Mouse (Mus musculus): ENCODE measurements around the gene Phactr3. TPM values are rescaled to one million over a fixed set of nuclear protein-coding genes. Genes with fewer than 3 reads are reported as not detected.

Gene Phactr3
- total and polyA plus RNA-seq, 3 experiments: not detected

DNA sequence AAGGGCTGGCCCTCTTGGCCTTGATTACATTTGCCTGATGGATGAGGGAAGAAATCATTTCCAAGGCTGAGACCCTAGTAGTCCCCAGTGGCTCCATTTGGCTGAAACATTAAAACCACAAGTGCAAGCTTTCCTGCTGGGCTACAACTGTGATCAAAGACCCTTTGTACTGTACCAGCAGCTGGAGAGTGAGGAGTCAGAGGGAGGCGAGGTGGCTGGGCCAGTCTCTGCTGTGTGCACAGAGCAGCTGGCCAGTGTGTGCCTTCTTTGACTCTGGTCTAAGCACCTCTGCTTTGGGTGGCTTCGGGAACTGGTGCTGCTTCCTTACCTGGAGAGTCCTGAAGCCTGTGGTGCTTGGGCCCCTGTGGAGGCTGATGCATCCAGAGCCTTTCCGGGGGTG lies 122.6 kb downstream of the Phactr3 start:
- no peak for DNase-seq (ENCODE audit: low read depth, low spot score)
- H3K9ac ChIP-seq (ENCODE audit: control insufficient read depth, low read depth, low read length, poor library complexity, severe bottlenecking): no peak overlapping the region
- H3K36me3 ChIP-seq (ENCODE audit: control insufficient read depth in 1 of 2, insufficient read depth in 2 of 2, low read length in 2 of 2): no peaks in the 10 kb centered on the region
- H3K4me1 ChIP-seq (ENCODE audit: control insufficient read depth in 1 of 2, insufficient read depth in 2 of 2, low read length in 2 of 2): no peaks in the 10 kb centered on the region
- no peaks in the 10 kb centered on the region for H3K79me2 ChIP-seq (ENCODE audit: control insufficient read depth, insufficient read depth, low read length, poor library complexity)
- H3K9me3 ChIP-seq (replicated peaks; ENCODE audit: insufficient read depth, low read length): no peaks in the 10 kb centered on the region
- no peak for TF ChIP-seq E2F4 (IDR thresholded peaks at IDR 0.05; ENCODE audit: borderline replicate concordance, low read depth, low read length)
- no peak for TF ChIP-seq TBP (IDR thresholded peaks at IDR 0.05; ENCODE audit: low read depth, low read length)
- TF ChIP-seq ZNF384 (IDR thresholded peaks at IDR 0.05; ENCODE audit: low read depth, low read length): no peak
- no peak for TF ChIP-seq MYB (IDR thresholded peaks at IDR 0.05; ENCODE audit: low read depth, low read length)
- no peak for TF ChIP-seq CHD2 (IDR thresholded peaks at IDR 0.05; ENCODE audit: low read length)
- TF ChIP-seq MYC (IDR thresholded peaks at IDR 0.05; ENCODE audit: low read depth, low read length): no peak
- TF ChIP-seq NELFE (IDR thresholded peaks at IDR 0.05; ENCODE audit: low read depth, low read length): no peak
- TF ChIP-seq MAX (IDR thresholded peaks at IDR 0.05; ENCODE audit: low read length): no peak
- no peak for TF ChIP-seq ETS1 (IDR thresholded peaks at IDR 0.05; ENCODE audit: low read depth, low read length)
- no peak for TF ChIP-seq SMC3 (IDR thresholded peaks at IDR 0.05; ENCODE audit: low read depth, low read length)
- TF ChIP-seq MXI1 (IDR thresholded peaks at IDR 0.05; ENCODE audit: low read depth, low read length): no peak
- TF ChIP-seq ELF1 (IDR thresholded peaks at IDR 0.05; ENCODE audit: low read depth, low read length): no peak
- no peak for TF ChIP-seq GABPA (IDR thresholded peaks at IDR 0.05; ENCODE audit: low read depth, low read length)
- TF ChIP-seq ZKSCAN1 (IDR thresholded peaks at IDR 0.05; ENCODE audit: low read depth, low read length): no peak
- no peak for TF ChIP-seq NRF1 (IDR thresholded peaks at IDR 0.05; ENCODE audit: insufficient read depth, low read depth, low read length, poor library complexity, severe bottlenecking)
- no peak for TF ChIP-seq RCOR1 (IDR thresholded peaks at IDR 0.05; ENCODE audit: low read depth, low read length)
- no peak overlapping the region for H3K4me3 ChIP-seq (ENCODE audit: control insufficient read depth in 1 of 2, insufficient read depth in 1 of 2, low read depth in 2 of 2, low read length in 2 of 2)
- no peak overlapping the region for H3K27ac ChIP-seq (ENCODE audit: control insufficient read depth, low read depth, low read length)
- H3K27me3 ChIP-seq (ENCODE audit: control insufficient read depth in 1 of 2, insufficient read depth in 2 of 2, low read length in 2 of 2): no peaks in the 10 kb centered on the region

DNA sequence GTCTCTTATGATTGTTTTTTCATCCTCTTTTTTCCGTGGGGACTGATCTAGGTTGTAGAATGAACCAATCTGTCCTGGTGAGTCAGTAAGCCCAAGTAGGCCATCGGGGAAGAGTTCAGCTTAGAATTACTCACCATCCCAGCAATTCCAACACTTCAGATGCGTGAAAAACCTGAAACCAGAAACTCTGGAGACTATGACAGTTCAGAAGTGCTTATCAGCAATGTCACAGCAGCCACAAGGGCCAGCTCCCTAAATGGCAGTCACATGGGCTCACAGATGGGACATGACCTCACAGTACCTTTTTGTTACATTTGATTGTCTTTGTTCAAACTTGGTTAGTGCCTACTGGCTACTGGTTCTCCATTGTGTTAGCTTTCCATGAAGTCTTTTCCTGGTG lies 124.2 kb downstream of the Phactr3 start:
- no peaks in the 10 kb centered on the region for H3K4me1 ChIP-seq (ENCODE audit: control insufficient read depth in 1 of 2, insufficient read depth in 2 of 2, low read length in 2 of 2)
- no peak for TF ChIP-seq TAL1 (IDR thresholded peaks at IDR 0.05; ENCODE audit: low read length)
- TF ChIP-seq CHD2 (IDR thresholded peaks at IDR 0.05; ENCODE audit: low read length): no peak
- no peak for TF ChIP-seq ZC3H11A (IDR thresholded peaks at IDR 0.05; ENCODE audit: low read depth, low read length)
- no peak for TF ChIP-seq ZMIZ1 (IDR thresholded peaks at IDR 0.05; ENCODE audit: low read depth, low read length)
- no peak for TF ChIP-seq MEF2A (IDR thresholded peaks at IDR 0.05; ENCODE audit: extremely low read depth, insufficient replicate concordance, low read depth, low read length, poor library complexity, severe bottlenecking)
- TF ChIP-seq RAD21 (IDR thresholded peaks at IDR 0.05; ENCODE audit: low read depth, low read length): no peak
- no peak overlapping the region for H3K4me3 ChIP-seq (ENCODE audit: control insufficient read depth in 1 of 2, insufficient read depth in 1 of 2, low read depth in 2 of 2, low read length in 2 of 2)
- no peaks in the 10 kb centered on the region for H3K9me3 ChIP-seq (replicated peaks; ENCODE audit: insufficient read depth, low read length)
- no peak overlapping the region for H3K27ac ChIP-seq (ENCODE audit: control insufficient read depth, low read depth, low read length)
- H3K36me3 ChIP-seq (ENCODE audit: control insufficient read depth in 1 of 2, insufficient read depth in 2 of 2, low read length in 2 of 2): no peaks in the 10 kb centered on the region
- no peaks in the 10 kb centered on the region for H3K79me2 ChIP-seq (ENCODE audit: control insufficient read depth, insufficient read depth, low read length, poor library complexity)
- no peak for DNase-seq (ENCODE audit: low read depth, low spot score)
- no peaks in the 10 kb centered on the region for H3K27me3 ChIP-seq (ENCODE audit: control insufficient read depth in 1 of 2, insufficient read depth in 2 of 2, low read length in 2 of 2)
- no peak overlapping the region for H3K9ac ChIP-seq (ENCODE audit: control insufficient read depth, low read depth, low read length, poor library complexity, severe bottlenecking)

Measured in MEL (cell line).